Mouse (Mus musculus): ENCODE measurements around the gene Gtf2h1. TPM values are rescaled to one million over a fixed set of nuclear protein-coding genes. Genes with fewer than 3 reads are reported as not detected.
A peak's percentile ranks its signal among the peaks of the same experiment; 100 is the strongest.

Gene Gtf2h1
- total and polyA plus RNA-seq, 2 experiments, result 6.7 to 33.2 TPM

GRCm38 (mm10) chr7:46843576-46843975, 47.7 kb downstream of the Gtf2h1 start:
- no peak for TF ChIP-seq POLR2A (IDR thresholded peaks at IDR 0.05; ENCODE audit: extremely low read depth, insufficient read depth, low read length)
- no peak for TF ChIP-seq CTCF (IDR thresholded peaks at IDR 0.05; ENCODE audit: low read depth, low read length)
- H3K27ac ChIP-seq (replicated peaks; ENCODE audit: insufficient read depth, low read depth, low read length), result peak overlapping the region; percentile 24
- no peaks in the 10 kb centered on the region for H3K27me3 ChIP-seq (ENCODE audit: control insufficient read depth, insufficient read depth, low read length)
- H3K4me3 ChIP-seq (ENCODE audit: insufficient read depth, low read depth, low read length), result no peak overlapping the region
- peaks cover 37% of the 10 kb centered on the region for H3K4me1 ChIP-seq (ENCODE audit: control insufficient read depth, insufficient read depth, low read length)
- no peak for DNase-seq (ENCODE audit: extremely low read depth, low read depth, low spot score)
- no peak overlapping the region for H3K9ac ChIP-seq (ENCODE audit: low read depth, low read length)
- WGBS, result 63% methylated on average over 4 of the region's 4 CpGs
- peaks cover 8% of the 10 kb centered on the region for H3K36me3 ChIP-seq (ENCODE audit: control insufficient read depth, insufficient read depth, low read length)
- H3K79me2 ChIP-seq (ENCODE audit: control insufficient read depth, insufficient read depth, low read length), result peaks cover 11% of the 10 kb centered on the region; the same call in 1 of the 2 replicates

- peaks cover 29% of the 10 kb centered on the region for H3K4me1 ChIP-seq (ENCODE audit: control insufficient read depth, insufficient read depth, low read length)
- H3K27me3 ChIP-seq (ENCODE audit: control insufficient read depth, insufficient read depth, low read length), result no peaks in the 10 kb centered on the region
- DNase-seq (ENCODE audit: extremely low read depth, low read depth, low spot score), result peak; percentile 93
- H3K79me2 ChIP-seq (ENCODE audit: control insufficient read depth, insufficient read depth, low read length), result peaks cover 11% of the 10 kb centered on the region; the same call in 1 of the 2 replicates
- peak overlapping the region; percentile 95 for H3K9ac ChIP-seq (ENCODE audit: low read depth, low read length)
- peak overlapping the region; percentile 89 for H3K4me3 ChIP-seq (ENCODE audit: insufficient read depth, low read depth, low read length)
- WGBS, result under 1% methylated on average over 51 of the region's 51 CpGs
- H3K27ac ChIP-seq (replicated peaks; ENCODE audit: insufficient read depth, low read depth, low read length), result peak overlapping the region; percentile 95
- TF ChIP-seq POLR2A (IDR thresholded peaks at IDR 0.05; ENCODE audit: extremely low read depth, insufficient read depth, low read length) (peak; percentile 99), CTCF (IDR thresholded peaks at IDR 0.05; ENCODE audit: low read depth, low read length) (no peak)
- peaks cover 25% of the 10 kb centered on the region for H3K36me3 ChIP-seq (ENCODE audit: control insufficient read depth, insufficient read depth, low read length)
These were observed 49.5 kb downstream of the Gtf2h1 start for GRCm38 (mm10) chr7:46845211-46845977.

GRCm38 (mm10) chr7:46845978-46846485, 50.1 kb downstream of the Gtf2h1 start:
- no peaks in the 10 kb centered on the region for H3K27me3 ChIP-seq (ENCODE audit: control insufficient read depth, insufficient read depth, low read length)
- TF ChIP-seq CTCF (IDR thresholded peaks at IDR 0.05; ENCODE audit: low read depth, low read length) (no peak), POLR2A (IDR thresholded peaks at IDR 0.05; ENCODE audit: extremely low read depth, insufficient read depth, low read length) (0 out of 2 replicates have a peak, but pooled peaks have one; percentile 24)
- peaks cover 26% of the 10 kb centered on the region for H3K4me1 ChIP-seq (ENCODE audit: control insufficient read depth, insufficient read depth, low read length)

GRCm38 (mm10) chr7:46846486-46847244, 50.8 kb downstream of the Gtf2h1 start:
- TF ChIP-seq CTCF (IDR thresholded peaks at IDR 0.05; ENCODE audit: low read depth, low read length) (peak; percentile 34), POLR2A (IDR thresholded peaks at IDR 0.05; ENCODE audit: extremely low read depth, insufficient read depth, low read length) (0 out of 2 replicates have a peak, but pooled peaks have one; percentile 11)
- under 1% methylated on average over 28 of the region's 28 CpGs for WGBS
- peak; percentile 70 for DNase-seq (ENCODE audit: extremely low read depth, low read depth, low spot score)
- peak overlapping the region; percentile 95 for H3K27ac ChIP-seq (replicated peaks; ENCODE audit: insufficient read depth, low read depth, low read length)
- peak overlapping the region; percentile 95 for H3K9ac ChIP-seq (ENCODE audit: low read depth, low read length)
- H3K27me3 ChIP-seq (ENCODE audit: control insufficient read depth, insufficient read depth, low read length), result no peaks in the 10 kb centered on the region
- peaks cover 11% of the 10 kb centered on the region; the same call in 1 of the 2 replicates for H3K79me2 ChIP-seq (ENCODE audit: control insufficient read depth, insufficient read depth, low read length)
- peaks cover 36% of the 10 kb centered on the region for H3K36me3 ChIP-seq (ENCODE audit: control insufficient read depth, insufficient read depth, low read length)
- H3K4me3 ChIP-seq (ENCODE audit: insufficient read depth, low read depth, low read length), result peak overlapping the region; percentile 89
- H3K4me1 ChIP-seq (ENCODE audit: control insufficient read depth, insufficient read depth, low read length), result peaks cover 27% of the 10 kb centered on the region

More at GRCm38 (mm10) chr7:46845978-46846485, 50.1 kb downstream of the Gtf2h1 start:
- Histone ChIP-seq H3K9ac (ENCODE audit: low read depth, low read length) (peak overlapping the region; percentile 95), H3K79me2 (ENCODE audit: control insufficient read depth, insufficient read depth, low read length) (peaks cover 11% of the 10 kb centered on the region; the same call in 1 of the 2 replicates), H3K4me3 (ENCODE audit: insufficient read depth, low read depth, low read length) (peak overlapping the region; percentile 89), H3K27ac (replicated peaks; ENCODE audit: insufficient read depth, low read depth, low read length) (peak overlapping the region; percentile 95), H3K36me3 (ENCODE audit: control insufficient read depth, insufficient read depth, low read length) (peaks cover 29% of the 10 kb centered on the region)
- under 1% methylated on average over 36 of the region's 36 CpGs for WGBS
- no peak for DNase-seq (ENCODE audit: extremely low read depth, low read depth, low spot score)

- H3K9ac ChIP-seq (ENCODE audit: low read depth, low read length), result no peak overlapping the region
- peaks cover 18% of the 10 kb centered on the region for H3K4me1 ChIP-seq (ENCODE audit: control insufficient read depth, insufficient read depth, low read length)
- WGBS, result 25% methylated on average over 5 of the region's 5 CpGs
- H3K79me2 ChIP-seq (ENCODE audit: control insufficient read depth, insufficient read depth, low read length), result peaks cover 11% of the 10 kb centered on the region; the same call in 1 of the 2 replicates
- H3K27ac ChIP-seq (replicated peaks; ENCODE audit: insufficient read depth, low read depth, low read length), result no peak overlapping the region
- no peak overlapping the region for H3K4me3 ChIP-seq (ENCODE audit: insufficient read depth, low read depth, low read length)
- peak; percentile 91 for DNase-seq (ENCODE audit: extremely low read depth, low read depth, low spot score)
- peaks cover 61% of the 10 kb centered on the region for H3K36me3 ChIP-seq (ENCODE audit: control insufficient read depth, insufficient read depth, low read length)
- TF ChIP-seq CTCF (IDR thresholded peaks at IDR 0.05; ENCODE audit: low read depth, low read length) (no peak), POLR2A (IDR thresholded peaks at IDR 0.05; ENCODE audit: extremely low read depth, insufficient read depth, low read length) (no peak)
- no peaks in the 10 kb centered on the region for H3K27me3 ChIP-seq (ENCODE audit: control insufficient read depth, insufficient read depth, low read length)
These were observed 53.4 kb downstream of the Gtf2h1 start for GRCm38 (mm10) chr7:46849287-46849686.

All from liver, adult 2 months (tissue).